In the genomic region with DNA sequence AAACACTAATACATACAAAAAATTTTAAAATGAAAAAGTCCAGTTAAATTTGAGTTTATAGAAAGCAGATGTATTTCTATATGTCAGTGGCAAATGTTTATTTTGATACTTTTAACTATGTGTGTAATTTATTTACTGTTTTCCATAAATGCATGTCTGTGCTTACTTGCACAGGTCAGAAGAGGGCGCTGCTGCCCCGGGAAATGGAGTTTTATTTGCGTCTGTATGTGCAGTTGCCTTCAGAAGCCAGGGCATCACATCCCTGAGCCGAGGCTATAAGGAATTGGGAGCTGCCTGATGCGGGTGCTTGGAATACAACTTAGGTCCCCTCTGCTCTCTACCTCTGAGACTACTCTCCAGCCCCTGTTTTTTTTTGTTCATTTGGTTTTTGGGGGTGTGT, we compare ENCODE assay signal across 9 mouse cellular contexts. TPM values are rescaled to one million over a fixed set of nuclear protein-coding genes. Genes with fewer than 3 reads are reported as not detected.
DNase-seq lines count a peak whose midpoint lies in the region; ATAC-seq lines count a peak whose summit lies in the region.
"Had no signal": no experiment of that assay in that cellular context is flagged by ENCODE, and none has a peak within 500 bp of the region (broad histone marks: within the 10 kb centered on the region; RNA-seq: fewer than 3 reads in every experiment).

No protein-coding gene starts in this region.

- ATAC-seq in forebrain, embryonic 11.5 days (replicated peaks; ENCODE audit: low FRiP score): no peak
- ATAC-seq in forebrain, embryonic 16.5 days: no peak

- no peak overlapping the region for H3K27ac ChIP-seq in forebrain, embryonic 11.5 days (ENCODE audit: low read depth, low read length)
- H3K27ac ChIP-seq in forebrain, embryonic 16.5 days (ENCODE audit: low read length): no peak overlapping the region
- H3K27ac ChIP-seq: limb, embryonic 12.5 days had no signal

- no peak overlapping the region for H3K9ac ChIP-seq in forebrain, embryonic 11.5 days (ENCODE audit: low read length)
- no peak overlapping the region for H3K9ac ChIP-seq in forebrain, embryonic 16.5 days (replicated peaks; ENCODE audit: low read depth, low read length)
- H3K9ac ChIP-seq: limb, embryonic 12.5 days had no signal

- peaks cover 22% of the 10 kb centered on the region for H3K4me1 ChIP-seq in forebrain, embryonic 11.5 days (replicated peaks; ENCODE audit: control insufficient read depth, insufficient read depth, low read length)
- peaks cover 29% of the 10 kb centered on the region for H3K4me1 ChIP-seq in forebrain, embryonic 16.5 days (replicated peaks; ENCODE audit: control insufficient read depth, insufficient read depth, low read length)

- no peak overlapping the region for H3K4me3 ChIP-seq in forebrain, embryonic 11.5 days (ENCODE audit: low read depth, low read length)
- H3K4me3 ChIP-seq in forebrain, embryonic 16.5 days (replicated peaks; ENCODE audit: low read length): no peak overlapping the region
- H3K4me3 ChIP-seq: limb, embryonic 12.5 days had no signal

- no peaks in the 10 kb centered on the region for H3K36me3 ChIP-seq in forebrain, embryonic 11.5 days (ENCODE audit: control insufficient read depth, insufficient read depth, low read length)
- no peaks in the 10 kb centered on the region for H3K36me3 ChIP-seq in forebrain, embryonic 16.5 days (ENCODE audit: control insufficient read depth, insufficient read depth)
- H3K36me3 ChIP-seq: limb, embryonic 12.5 days had no signal

- 5% methylated on average over 5 of the region's 5 CpGs for WGBS in forebrain, embryonic 11.5 days
- WGBS in forebrain, embryonic 16.5 days: 5% methylated on average over 5 of the region's 5 CpGs
- WGBS in large intestine, adult 2 months: 4% methylated on average over 5 of the region's 5 CpGs

- H3K9me3 ChIP-seq in forebrain, embryonic 11.5 days (ENCODE audit: control insufficient read depth, low read length): no peaks in the 10 kb centered on the region
- H3K9me3 ChIP-seq in forebrain, embryonic 16.5 days (ENCODE audit: control insufficient read depth, low read length): no peaks in the 10 kb centered on the region
- H3K9me3 ChIP-seq: limb, embryonic 12.5 days had no signal

- DNase-seq in forebrain, embryonic 11.5 days (ENCODE audit: low spot score): peak; percentile 87
- peak; percentile 88 for DNase-seq in 416B (ENCODE audit: low read depth)
- DNase-seq in adrenal gland, postnatal 10 days: peak; percentile 81
- DNase-seq in embryo, embryonic 9.5 days (ENCODE audit: extremely low spot score): peak; percentile 72
- DNase-seq in large intestine, adult 2 months (ENCODE audit: low read depth, low spot score): peak; percentile 63
- DNase-seq in lung, postnatal 4 days: peak; percentile 66 to 73
- peak; percentile 80 for DNase-seq in right cerebral cortex, postnatal 4 days

- peaks cover 18% of the 10 kb centered on the region for H3K27me3 ChIP-seq in forebrain, embryonic 11.5 days (ENCODE audit: control insufficient read depth, insufficient read depth, low read length)
- H3K27me3 ChIP-seq in forebrain, embryonic 16.5 days (replicated peaks; ENCODE audit: control insufficient read depth, insufficient read depth, low read length): no peaks in the 10 kb centered on the region

- no peak overlapping the region for H3K4me2 ChIP-seq in forebrain, embryonic 11.5 days (ENCODE audit: low read depth, low read length, severe bottlenecking)
- no peak overlapping the region for H3K4me2 ChIP-seq in forebrain, embryonic 16.5 days (ENCODE audit: low read length)
- H3K4me2 ChIP-seq: limb, embryonic 12.5 days had no signal

RNA-seq across cellular contexts. Expression of a gene that starts 3.6 kb away (rescaled TPM):
- polyA plus RNA-seq in forebrain, embryonic 11.5 days (2014; fragmentation: Nextera tagmentation; extraction: Ambion mirVana): 7.2 and 7.9 TPM in 2 replicates
- polyA plus RNA-seq in forebrain, embryonic 16.5 days (2015; fragmentation: Nextera tagmentation; extraction: Ambion mirVana): 116 and 179 TPM in 2 replicates
- total RNA-seq in adrenal gland, postnatal 10 days (2021): 1 to 10 TPM; 4.9 to 6.6 TPM
- 1.3 and 1.9 TPM in 2 replicates for polyA plus RNA-seq in large intestine, adult 2 months (2012; rRNA removed)

RNA-seq across cellular contexts. Expression of a gene that starts 14.5 kb away (rescaled TPM):
- not detected in 2 replicates for polyA plus RNA-seq in forebrain, embryonic 11.5 days (2014; fragmentation: Nextera tagmentation; extraction: Ambion mirVana)
- not detected in 2 replicates for polyA plus RNA-seq in forebrain, embryonic 16.5 days (2015; fragmentation: Nextera tagmentation; extraction: Ambion mirVana)
- not detected for total RNA-seq in adrenal gland, postnatal 10 days (2021)
- polyA plus RNA-seq in large intestine, adult 2 months (2012; rRNA removed): 873 and 1,752 TPM in 2 replicates
- polyA plus RNA-seq: limb, embryonic 12.5 days had no signal

RNA-seq across cellular contexts. Expression of a gene that starts 23.5 kb away (rescaled TPM):
- 13.5 and 15.8 TPM in 2 replicates for polyA plus RNA-seq in forebrain, embryonic 11.5 days (2014; fragmentation: Nextera tagmentation; extraction: Ambion mirVana)
- 13.4 and 15.5 TPM in 2 replicates for polyA plus RNA-seq in forebrain, embryonic 16.5 days (2015; fragmentation: Nextera tagmentation; extraction: Ambion mirVana)
- total RNA-seq in adrenal gland, postnatal 10 days (2021): 10 to 100 TPM; 82.5 to 99.0 TPM
- 105 and 121 TPM in 2 replicates for polyA plus RNA-seq in large intestine, adult 2 months (2012; rRNA removed)

RNA-seq across cellular contexts. Expression of a gene that starts 29.8 kb away (rescaled TPM):
- polyA plus RNA-seq in forebrain, embryonic 11.5 days (2014; fragmentation: Nextera tagmentation; extraction: Ambion mirVana): 2.4 and 2.6 TPM in 2 replicates
- 0.62 and 1.7 TPM in 2 replicates for polyA plus RNA-seq in forebrain, embryonic 16.5 days (2015; fragmentation: Nextera tagmentation; extraction: Ambion mirVana)
- total RNA-seq in adrenal gland, postnatal 10 days (2021): not detected
- polyA plus RNA-seq in large intestine, adult 2 months (2012; rRNA removed): not detected in 2 replicates

RNA-seq across cellular contexts. Expression of a gene that starts 36.9 kb away (rescaled TPM):
- polyA plus RNA-seq in forebrain, embryonic 11.5 days (2014; fragmentation: Nextera tagmentation; extraction: Ambion mirVana): 12.4 and 13.0 TPM in 2 replicates
- polyA plus RNA-seq in forebrain, embryonic 16.5 days (2015; fragmentation: Nextera tagmentation; extraction: Ambion mirVana): 6.6 and 7.8 TPM in 2 replicates
- total RNA-seq in adrenal gland, postnatal 10 days (2021): 10 to 100 TPM; 21.2 to 25.1 TPM
- polyA plus RNA-seq in large intestine, adult 2 months (2012; rRNA removed): 9.6 and 9.8 TPM in 2 replicates

Comparison
In these comparisons a context has a peak if more than half of its experiments do, and no peak if none do; other contexts are left out.
1. RNA of a gene that starts 3.6 kb away (polyA plus RNA-seq): 116 to 179 TPM in forebrain, embryonic 16.5 days; 7.2 to 7.9 TPM in forebrain, embryonic 11.5 days and 1.3 to 1.9 TPM in large intestine, adult 2 months; every median in the first group is over 10 times any median in the second.
2. RNA of a gene that starts 14.5 kb away (polyA plus RNA-seq): 873 to 1,752 TPM in large intestine, adult 2 months; not detected in forebrain, embryonic 11.5 days and not detected in forebrain, embryonic 16.5 days; every median in the first group is over 100 times any median in the second.
3. Peak in every context shown above with its lines, with median percentiles within 50 percentile points of each other: DNase-seq.